Mouse (Mus musculus) lung, postnatal 0 days (tissue): Measurements from ENCODE around the gene Gucd1.

Experiments used
- CTCF ChIP-seq: IDR thresholded peaks from 2 replicates; pipeline ENCODE4 v1.5.1; 2016; ENCODE audit warnings: antibody characterized with exemption, mild to moderate bottlenecking
- EP300 ChIP-seq: IDR thresholded peaks from 2 replicates; pipeline ENCODE4 v1.6.1; 2016; ENCODE audit warnings: antibody characterized with exemption, mild to moderate bottlenecking, control low read depth

DNA sequence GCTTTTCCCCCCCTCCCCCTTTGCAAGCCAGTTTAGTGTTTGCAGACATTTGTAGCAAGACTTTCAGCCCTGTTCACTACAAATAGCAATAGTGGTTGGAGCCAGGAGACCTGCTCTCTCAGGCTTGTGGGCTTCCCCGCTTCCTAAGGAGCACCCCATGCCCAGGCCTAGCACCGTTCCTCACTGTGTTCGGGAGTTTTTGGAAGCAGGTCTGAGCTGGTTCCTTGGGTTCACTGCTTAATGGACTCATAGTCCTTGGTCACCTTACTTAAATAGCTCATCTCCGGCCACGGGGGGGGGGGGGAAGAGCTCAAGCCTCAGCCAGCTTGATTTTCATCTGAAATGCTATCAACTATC is 213.7 kb downstream of the Gucd1 start:
- TF ChIP-seq EP300 (no peak), CTCF (no peak)
